Mouse (Mus musculus): ENCODE measurements at regions not wholly inside any gene's neighbourhood (a gene's known extent, or its start where the extent isn't known, plus 50 kb on each side); places are given as distances from the start of the nearest gene placed in this dataset.

- Histone ChIP-seq H3K27ac (no peak overlapping the region), H3K9me3 (replicated peaks) (no peaks in the 10 kb centered on the region), H3K4me1 (no peaks in the 10 kb centered on the region), H3K4me2 (no peak overlapping the region), H3K36me3 (ENCODE audit: poor library complexity, severe bottlenecking) (no peaks in the 10 kb centered on the region), H3K9ac (no peak overlapping the region), H3K27me3 (peaks cover 8% of the 10 kb centered on the region; the same call in 1 of the 2 replicates), H3K4me3 (no peak overlapping the region)
- WGBS: 26% methylated on average over 5 of the region's 5 CpGs
- ATAC-seq: peak; percentile 70; the same call in 1 of the 2 replicates
These were observed 84.2 kb upstream of the Fam174b start for GRCm38 (mm10) chr7:73655787-73656423.

DNA sequence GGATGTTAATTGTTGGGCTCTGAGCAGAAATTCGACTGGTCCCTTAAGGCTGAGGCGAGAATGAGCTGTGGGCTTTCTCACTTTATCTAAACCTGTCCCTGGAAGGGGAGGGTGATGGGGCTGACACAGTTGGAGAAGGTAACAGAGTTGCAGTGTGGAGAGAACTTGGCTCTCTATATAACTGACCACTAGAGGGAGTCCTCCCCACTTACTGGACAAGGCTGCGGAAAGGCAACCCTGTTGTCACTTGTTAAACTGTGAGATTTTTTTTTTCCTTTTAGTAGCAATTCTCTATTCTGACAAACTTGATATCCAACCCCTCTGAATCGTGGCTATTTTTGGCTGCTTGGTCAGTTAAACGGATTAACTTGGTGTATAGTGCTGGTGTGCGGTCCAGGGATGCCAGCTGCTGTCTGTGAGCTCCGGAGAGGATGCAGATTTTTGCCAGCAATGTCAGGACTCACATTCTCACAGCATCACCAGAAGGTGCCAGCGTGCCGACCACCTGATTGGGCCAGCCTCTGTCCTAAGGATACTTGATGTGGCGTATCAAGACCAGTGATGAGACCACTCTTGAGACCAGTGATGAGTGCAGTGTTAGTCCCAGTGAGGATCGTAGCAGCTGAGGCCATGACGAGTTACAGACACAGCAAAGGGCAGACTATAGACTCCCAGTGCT is 85.8 kb upstream of the Fam174b start:
- no peak overlapping the region for H3K27ac ChIP-seq
- peaks cover 8% of the 10 kb centered on the region; the same call in 1 of the 2 replicates for H3K27me3 ChIP-seq
- WGBS: 38% methylated on average over 12 of the region's 12 CpGs
- H3K4me3 ChIP-seq: no peak overlapping the region
- no peaks in the 10 kb centered on the region for H3K4me1 ChIP-seq
- H3K4me2 ChIP-seq: no peak overlapping the region
- H3K9ac ChIP-seq: no peak overlapping the region
- H3K9me3 ChIP-seq (replicated peaks): no peaks in the 10 kb centered on the region
- no peaks in the 10 kb centered on the region for H3K36me3 ChIP-seq (ENCODE audit: poor library complexity, severe bottlenecking)
- peak; percentile 39 for ATAC-seq

- Histone ChIP-seq H3K4me2 (no peak overlapping the region), H3K36me3 (ENCODE audit: poor library complexity, severe bottlenecking) (no peaks in the 10 kb centered on the region), H3K4me3 (no peak overlapping the region), H3K9ac (no peak overlapping the region), H3K27me3 (peaks cover 8% of the 10 kb centered on the region; the same call in 1 of the 2 replicates), H3K27ac (no peak overlapping the region), H3K9me3 (replicated peaks) (no peaks in the 10 kb centered on the region), H3K4me1 (peaks cover 8% of the 10 kb centered on the region)
- ATAC-seq: no peak
- WGBS: 90% methylated on average over 6 of the region's 6 CpGs
These were observed 89.2 kb upstream of the Fam174b start for GRCm38 (mm10) chr7:73650909-73651308.

- WGBS: 22% methylated on average over 4 of the region's 4 CpGs
These were observed 92.1 kb upstream of the Fam174b start for GRCm38 (mm10) chr7:73648010-73648409.

GRCm38 (mm10) chr7:73647140-73647539 is 93.0 kb upstream of the Fam174b start:
- H3K9ac ChIP-seq: no peak overlapping the region
- no peaks in the 10 kb centered on the region for H3K27me3 ChIP-seq
- no peak overlapping the region for H3K4me3 ChIP-seq
- H3K27ac ChIP-seq: peak overlapping the region; percentile 84
- whole genome bisulfite sequencing: 41% methylated on average over 4 of the region's 4 CpGs
- H3K36me3 ChIP-seq (ENCODE audit: poor library complexity, severe bottlenecking): no peaks in the 10 kb centered on the region
- peaks cover 31% of the 10 kb centered on the region for H3K4me1 ChIP-seq
- ATAC-seq: peak; percentile 67
- no peaks in the 10 kb centered on the region for H3K9me3 ChIP-seq (replicated peaks)
- no peak overlapping the region for H3K4me2 ChIP-seq

More at GRCm38 (mm10) chr7:73648010-73648409, 92.1 kb upstream of the Fam174b start:
- H3K36me3 ChIP-seq (ENCODE audit: poor library complexity, severe bottlenecking): no peaks in the 10 kb centered on the region
- no peak overlapping the region for H3K9ac ChIP-seq
- no peak overlapping the region for H3K4me2 ChIP-seq
- H3K27ac ChIP-seq: no peak overlapping the region; the same call in 1 of the 2 replicates
- peaks cover 30% of the 10 kb centered on the region for H3K4me1 ChIP-seq
- no peak overlapping the region for H3K4me3 ChIP-seq
- no peaks in the 10 kb centered on the region for H3K9me3 ChIP-seq (replicated peaks)
- no peak for ATAC-seq
- no peaks in the 10 kb centered on the region; the same call in 1 of the 2 replicates for H3K27me3 ChIP-seq

DNA sequence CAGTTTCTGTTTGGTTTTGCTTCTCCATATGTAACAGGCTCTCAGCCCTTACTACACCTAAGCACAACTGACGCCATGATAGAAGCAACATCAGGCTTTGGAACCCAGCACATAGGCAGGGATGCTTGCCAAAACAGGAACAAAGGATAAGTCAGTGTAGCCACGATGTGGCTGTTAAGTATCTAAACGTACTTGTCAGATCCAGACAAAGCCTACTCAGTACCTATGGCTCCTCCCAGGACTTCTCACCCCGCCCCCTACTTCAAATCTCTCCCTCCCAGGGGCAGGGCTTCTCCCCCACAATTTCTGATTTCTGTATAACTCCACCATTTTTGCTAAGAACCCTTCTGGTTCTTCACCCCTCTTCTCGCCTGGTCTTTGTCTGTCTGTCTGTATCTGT is 93.4 kb upstream of the Fam174b start:
- Histone ChIP-seq H3K9me3 (replicated peaks) (no peaks in the 10 kb centered on the region), H3K27me3 (no peaks in the 10 kb centered on the region), H3K4me1 (peaks cover 31% of the 10 kb centered on the region), H3K4me3 (no peak overlapping the region), H3K9ac (no peak overlapping the region), H3K36me3 (ENCODE audit: poor library complexity, severe bottlenecking) (no peaks in the 10 kb centered on the region), H3K4me2 (no peak overlapping the region), H3K27ac (peak overlapping the region; percentile 84)
- ATAC-seq: peak; percentile 72
- 39% methylated on average over 5 of the region's 5 CpGs for WGBS

DNA sequence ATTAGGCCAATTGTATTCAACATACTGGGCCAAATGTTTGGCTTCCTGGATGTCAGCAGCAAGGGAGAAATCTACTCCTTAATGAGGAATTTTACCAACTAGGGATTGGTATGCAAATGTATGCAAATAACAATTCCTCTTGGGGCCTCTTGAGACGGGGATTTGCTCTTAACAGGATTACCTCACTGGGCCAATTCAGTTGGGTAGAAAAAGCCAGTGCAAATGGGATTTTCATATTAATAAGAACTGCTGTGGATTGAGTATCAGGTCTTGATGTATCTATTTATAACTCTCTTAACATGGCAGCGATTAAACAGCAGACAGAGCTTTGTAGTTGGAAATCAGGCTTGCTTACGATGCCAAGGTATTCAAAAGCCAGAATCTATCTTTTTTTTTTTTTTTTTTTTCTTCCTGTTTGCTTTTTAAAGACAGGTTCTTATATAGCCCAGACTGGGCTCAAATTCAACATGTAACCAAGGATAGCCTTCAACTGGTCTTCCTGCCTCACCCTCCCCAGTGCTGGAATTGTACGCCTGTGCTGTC is 95.7 kb upstream of the Fam174b start:
- no peak overlapping the region for H3K4me3 ChIP-seq
- H3K9me3 ChIP-seq (replicated peaks): no peaks in the 10 kb centered on the region
- peak; percentile 77 for ATAC-seq
- H3K9ac ChIP-seq: no peak overlapping the region
- H3K36me3 ChIP-seq (ENCODE audit: poor library complexity, severe bottlenecking): no peaks in the 10 kb centered on the region
- WGBS: 13% methylated on average over 4 of the region's 4 CpGs
- no peak overlapping the region for H3K4me2 ChIP-seq
- H3K4me1 ChIP-seq: peaks cover 49% of the 10 kb centered on the region
- H3K27me3 ChIP-seq: no peaks in the 10 kb centered on the region
- H3K27ac ChIP-seq: peak overlapping the region; percentile 89

DNA sequence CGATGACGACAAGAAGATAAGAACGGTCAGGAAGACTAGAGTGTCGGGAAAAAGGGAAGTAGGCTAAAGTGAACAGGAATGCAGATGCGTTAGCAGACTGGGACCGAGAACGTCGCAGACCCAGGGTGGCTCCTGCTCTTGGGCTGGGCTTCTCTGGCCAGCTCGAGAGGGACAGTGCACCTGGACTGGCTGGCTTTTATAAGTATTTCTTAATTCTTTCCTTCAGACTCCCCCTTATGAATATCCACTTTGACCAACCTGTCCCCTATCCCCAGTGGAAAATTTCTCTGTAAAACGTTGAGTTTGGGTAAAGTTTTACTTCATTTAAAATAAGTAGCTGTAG is 96.1 kb upstream of the Fam174b start:
- Histone ChIP-seq H3K27me3 (no peaks in the 10 kb centered on the region), H3K27ac (peak overlapping the region; percentile 89), H3K9me3 (replicated peaks) (no peaks in the 10 kb centered on the region), H3K4me3 (no peak overlapping the region), H3K4me1 (peaks cover 53% of the 10 kb centered on the region), H3K9ac (no peak overlapping the region), H3K36me3 (ENCODE audit: poor library complexity, severe bottlenecking) (no peaks in the 10 kb centered on the region), H3K4me2 (peak overlapping the region; percentile 14; the same call in 1 of the 2 replicates)
- WGBS: 26% methylated on average over 10 of the region's 10 CpGs
- peak; percentile 11; the same call in 1 of the 2 replicates for ATAC-seq

GRCm38 (mm10) chr7:73643306-73643992 is 96.7 kb upstream of the Fam174b start:
- Histone ChIP-seq H3K9ac (no peak overlapping the region), H3K36me3 (ENCODE audit: poor library complexity, severe bottlenecking) (no peaks in the 10 kb centered on the region), H3K4me1 (peaks cover 59% of the 10 kb centered on the region), H3K4me3 (no peak overlapping the region), H3K27ac (peak overlapping the region; percentile 89), H3K4me2 (peak overlapping the region; percentile 14; the same call in 1 of the 2 replicates), H3K27me3 (no peaks in the 10 kb centered on the region), H3K9me3 (replicated peaks) (no peaks in the 10 kb centered on the region)
- ATAC-seq: no peak
- 68% methylated on average over 19 of the region's 19 CpGs for WGBS

- no peak overlapping the region for H3K9ac ChIP-seq
- H3K27me3 ChIP-seq: no peaks in the 10 kb centered on the region
- no peak overlapping the region for H3K4me3 ChIP-seq
- 42% methylated on average over 2 of the region's 2 CpGs for WGBS
- no peaks in the 10 kb centered on the region for H3K9me3 ChIP-seq (replicated peaks)
- H3K4me2 ChIP-seq: no peak overlapping the region
- ATAC-seq: no peak
- H3K36me3 ChIP-seq (ENCODE audit: poor library complexity, severe bottlenecking): no peaks in the 10 kb centered on the region
- 0 out of 2 replicates have a peak overlapping the region, but pooled peaks have one; percentile 25 for H3K27ac ChIP-seq
- H3K4me1 ChIP-seq: peaks cover 75% of the 10 kb centered on the region
These were observed 98.6 kb upstream of the Chd2 start for GRCm38 (mm10) chr7:73640194-73640593.

GRCm38 (mm10) chr7:73637810-73638125 is 96.1 kb upstream of the Chd2 start:
- Histone ChIP-seq H3K36me3 (ENCODE audit: poor library complexity, severe bottlenecking) (no peaks in the 10 kb centered on the region), H3K4me3 (no peak overlapping the region), H3K27ac (peak overlapping the region; percentile 89), H3K9me3 (replicated peaks) (no peaks in the 10 kb centered on the region), H3K27me3 (no peaks in the 10 kb centered on the region), H3K4me1 (peaks cover 54% of the 10 kb centered on the region), H3K4me2 (peak overlapping the region; percentile 5; the same call in 1 of the 2 replicates), H3K9ac (no peak overlapping the region)
- ATAC-seq: peak; percentile 96
- 5% methylated on average over 4 of the region's 4 CpGs for WGBS
